Mouse (Mus musculus): ENCODE data around the gene Olfr775.

Olfr775 gene

GRCm38 (mm10) chr10:129248112-129248511 lies at the start of gene Olfr775:
Gene Olfr775, plus strand, starts transcription at chr10:129248412.
- DNase-seq (ENCODE audit: low spot score) = no peak

GRCm38 (mm10) chr10:129230737-129231136 lies 17.5 kb upstream of the Olfr775 start:
- DNase-seq (ENCODE audit: low spot score) = no peak

- no peak for DNase-seq (ENCODE audit: low spot score)
Measured at GRCm38 (mm10) chr10:129235904-129236303, 12.3 kb upstream of the Olfr775 start, which contains the start of gene Olfr774. Gene Olfr774, plus strand, starts transcription at chr10:129236204.

- DNase-seq (ENCODE audit: low spot score) = no peak
Measured at GRCm38 (mm10) chr10:129258827-129259226, 10.6 kb downstream of the Olfr775 start, which contains the start of gene Olfr776. Gene Olfr776, plus strand, starts transcription at chr10:129259127.

GRCm38 (mm10) chr10:129271081-129271535 lies 22.9 kb downstream of the Olfr775 start, which contains the start of gene Olfr777:
Gene Olfr777, minus strand, starts transcription at chr10:129271485.
- no peak for DNase-seq (ENCODE audit: low spot score)

Data from lung, postnatal 25 days (tissue).